Mouse (Mus musculus) thymus, adult 2 months (tissue): Measurements from ENCODE around the gene Armc10. TPM values are rescaled to one million over a fixed set of nuclear protein-coding genes. Genes with fewer than 3 reads are reported as not detected.
A peak's percentile ranks its signal among the peaks of the same experiment; 100 is the strongest.
"Not testable (repeated sequence)": the region's sequence is repeated elsewhere in the genome, so short reads cannot be mapped to it uniquely, and the experiment has no call there.

Experiments
- DNase-seq: peaks from one replicate; pipeline ENCODE4 v3.0.0; 2021
- H3K27ac ChIP-seq: fragments of 200-500 bp; 2 replicates; pipeline ENCODE4 v1.5.1; 2012; ENCODE audit warnings: low read length, control low read depth; ENCODE audit not compliant: control insufficient read depth, insufficient read depth
- H3K27me3 ChIP-seq: fragments of 200-500 bp; 2 replicates; pipeline ENCODE4 v1.6.1; 2012; ENCODE audit warnings: mild to moderate bottlenecking, low read length, moderate library complexity, mixed read lengths; ENCODE audit not compliant: control insufficient read depth, insufficient read depth
- H3K36me3 ChIP-seq: fragments of 200-500 bp; 2 replicates; pipeline ENCODE4 v1.6.1; 2012; ENCODE audit warnings: mild to moderate bottlenecking, low read length, moderate library complexity; ENCODE audit not compliant: control insufficient read depth, insufficient read depth
- H3K4me1 ChIP-seq: fragments of 200-500 bp; replicated peaks from 2 replicates; pipeline ENCODE4 v1.6.1; 2012; ENCODE audit warnings: low read length; ENCODE audit not compliant: control insufficient read depth, insufficient read depth
- H3K4me3 ChIP-seq: fragments of 200-500 bp; 2 replicates; pipeline ENCODE4 v1.5.1; 2012; ENCODE audit warnings: mild to moderate bottlenecking, low read length, control low read depth, moderate library complexity; ENCODE audit not compliant: control insufficient read depth, insufficient read depth
- CTCF ChIP-seq: fragments of 200-500 bp; IDR thresholded peaks from 2 replicates; pipeline ENCODE4 v1.5.1; 2012; ENCODE audit warnings: mild to moderate bottlenecking, control low read depth, low read length, moderate library complexity, borderline replicate concordance; ENCODE audit not compliant: control insufficient read depth, poor library complexity, insufficient read depth; ENCODE audit errors: extremely low read depth
- POLR2A ChIP-seq: fragments of 200-500 bp; IDR thresholded peaks from 2 replicates; pipeline ENCODE4 v1.6.1; 2012; ENCODE audit warnings: mild to moderate bottlenecking, low read length, control low read depth, moderate library complexity; ENCODE audit not compliant: control insufficient read depth, poor library complexity, insufficient read depth; ENCODE audit errors: extremely low read depth
- WGBS: fragments of 180-500 bp; shearing (Covaris S2); methylation state at CpG from one replicate; pipeline ENCODE4 v1.1.7; 2018; 5-methylcytosine and 5-hydroxymethylcytosine counted together
- polyA plus RNA-seq: library from polyadenylated mRNA; depleted of rRNA; stranded (reverse); fragments of >200 nt; gene quantifications from 2 replicates; pipeline ENCODE4 v1.2.3, GENCODE M21; 2012; rRNA removed

The Armc10 gene
- polyA plus RNA-seq, 1 experiment, result 44.6 TPM

DNA sequence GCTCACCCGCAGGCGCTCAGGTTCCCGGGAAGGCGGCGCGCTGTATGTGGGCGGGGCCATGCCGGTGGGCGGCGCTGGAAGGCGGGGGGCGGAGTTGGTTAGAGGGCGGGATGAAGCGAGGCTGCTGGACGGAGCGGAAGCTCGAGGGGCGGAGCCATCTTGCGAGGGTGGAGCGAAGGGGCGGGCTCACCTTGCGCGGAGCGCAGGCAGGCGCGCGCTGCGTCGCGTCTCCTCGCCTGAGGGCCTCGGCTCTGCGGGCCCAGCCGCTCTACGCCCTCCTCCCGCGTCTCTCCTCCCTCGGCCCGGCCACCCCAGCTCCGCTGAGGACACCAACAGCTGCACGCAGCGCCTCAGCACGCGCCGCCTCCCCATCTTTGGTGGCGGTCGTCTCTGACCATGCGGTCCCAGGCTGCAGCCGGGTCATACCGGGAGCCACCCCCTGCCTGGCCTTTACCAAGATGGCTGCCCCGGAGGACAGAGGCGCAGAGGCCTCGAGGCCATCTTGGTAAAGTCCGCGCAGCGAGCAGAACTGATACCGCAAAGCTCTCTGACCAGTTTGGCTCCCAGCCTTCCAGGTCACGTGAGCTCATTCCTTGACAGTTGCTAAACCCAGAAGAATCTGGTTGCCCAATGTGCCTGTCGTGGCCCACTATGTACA is 55.9 kb downstream of the Armc10 start, which contains the start of gene Napepld:
Gene Napepld (minus strand): TSS at position 46 of the 658 bp plus-strand sequence.
- Histone ChIP-seq H3K4me1 (0 out of 2 replicates have a peak, but pooled peaks cover 3% of the 10 kb centered on the region), H3K27ac (no peak within 1 kb of the TSS), H3K27me3 (no peaks in the 10 kb centered on the region), H3K4me3 (peak within 1 kb of the TSS; percentile 74), H3K36me3 (no peaks in the 10 kb centered on the region)
- peak; percentile 99 for DNase-seq
- peak; percentile 41; the same call in 1 of the 2 replicates for TF ChIP-seq CTCF
- TF ChIP-seq POLR2A, result peak; percentile 98
- WGBS, result under 1% methylated on average over 59 of the region's 59 CpGs

DNA sequence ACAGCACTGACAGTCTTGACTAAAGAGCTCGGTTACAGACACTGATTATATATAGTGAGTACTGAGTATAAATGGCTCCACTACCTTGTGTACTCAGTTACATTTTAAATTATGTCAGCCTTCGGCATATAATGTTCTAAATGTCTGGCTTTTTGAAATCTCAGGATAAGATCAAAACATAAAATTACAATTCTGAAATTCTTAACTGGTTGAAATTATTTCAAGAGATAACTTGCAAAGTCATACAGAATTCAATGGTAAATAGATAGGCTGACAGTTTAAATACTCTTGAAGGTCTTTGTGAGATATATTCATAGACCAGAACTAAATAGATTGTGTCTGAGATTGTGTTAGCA is 56.4 kb downstream of the Armc10 start:
- no peak for TF ChIP-seq CTCF
- no peak for TF ChIP-seq POLR2A
- no peaks in the 10 kb centered on the region for H3K36me3 ChIP-seq
- H3K4me1 ChIP-seq, result 0 out of 2 replicates have a peak, but pooled peaks cover 3% of the 10 kb centered on the region
- no peak overlapping the region for H3K27ac ChIP-seq
- peak overlapping the region; percentile 62 for H3K4me3 ChIP-seq
- no peak for DNase-seq
- no peaks in the 10 kb centered on the region for H3K27me3 ChIP-seq
- WGBS, result 75% methylated on average over 2 of the region's 2 CpGs

DNA sequence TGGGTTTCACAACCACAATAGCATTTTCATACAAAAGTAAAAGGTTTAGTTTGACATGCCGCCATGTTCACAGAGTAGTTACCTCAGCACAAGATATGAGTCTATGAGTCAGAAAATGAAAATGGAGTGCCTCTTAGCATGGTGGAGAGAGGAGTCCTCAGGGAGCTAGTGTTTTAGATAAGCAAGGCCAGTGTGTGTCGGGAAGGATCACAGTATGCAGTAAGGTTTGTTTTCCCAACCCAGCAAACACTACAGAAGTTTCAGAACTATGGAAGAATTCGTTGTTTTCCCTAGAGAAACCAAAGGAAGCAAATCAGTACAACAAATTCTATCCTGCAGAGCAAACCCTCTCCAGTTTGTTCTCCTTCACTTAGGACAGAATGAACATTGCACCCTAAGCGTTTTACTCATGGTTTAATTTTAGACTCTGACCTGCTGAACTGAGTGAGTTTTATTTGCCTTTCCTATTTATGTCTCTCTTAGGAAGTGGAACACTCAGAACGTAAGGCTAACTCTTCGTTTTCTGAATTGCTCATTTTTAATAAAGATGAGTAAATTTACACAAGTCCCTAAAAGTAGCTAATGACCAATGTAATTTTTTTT is 57.4 kb downstream of the Armc10 start:
- WGBS, result 93% methylated on average over 6 of the region's 6 CpGs
- TF ChIP-seq CTCF (no peak), POLR2A (no peak)
- Histone ChIP-seq H3K4me1 (0 out of 2 replicates have a peak, but pooled peaks cover 3% of the 10 kb centered on the region), H3K27me3 (no peaks in the 10 kb centered on the region), H3K27ac (no peak overlapping the region), H3K36me3 (no peaks in the 10 kb centered on the region), H3K4me3 (no peak overlapping the region)
- no peak for DNase-seq

DNA sequence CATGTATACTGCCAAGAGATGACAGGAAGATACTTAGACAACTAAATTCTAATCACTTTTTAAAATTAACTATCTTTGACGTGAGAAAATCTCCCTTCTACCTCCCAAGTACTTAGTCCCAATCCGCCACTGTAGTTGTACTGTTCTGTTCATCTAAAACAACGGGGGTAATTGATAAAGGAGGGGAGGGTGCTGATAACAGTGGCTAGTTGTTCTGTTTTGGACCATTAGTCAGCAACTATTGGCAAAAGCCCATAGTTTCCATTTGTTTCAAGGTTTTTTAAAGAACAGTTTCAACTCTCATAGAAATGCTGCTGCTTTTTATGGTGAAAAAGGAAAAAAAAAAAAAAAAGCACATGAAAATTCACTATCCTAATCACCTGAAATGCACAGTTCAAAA is 58.1 kb downstream of the Armc10 start:
- no peak for DNase-seq
- 0 out of 2 replicates have a peak, but pooled peaks cover 3% of the 10 kb centered on the region for H3K4me1 ChIP-seq
- H3K36me3 ChIP-seq, result no peaks in the 10 kb centered on the region
- no peak overlapping the region for H3K27ac ChIP-seq
- H3K27me3 ChIP-seq, result no peaks in the 10 kb centered on the region
- WGBS, result 95% methylated on average over 3 of the region's 3 CpGs
- TF ChIP-seq CTCF, result no peak
- TF ChIP-seq POLR2A, result no peak
- no peak overlapping the region for H3K4me3 ChIP-seq

DNA sequence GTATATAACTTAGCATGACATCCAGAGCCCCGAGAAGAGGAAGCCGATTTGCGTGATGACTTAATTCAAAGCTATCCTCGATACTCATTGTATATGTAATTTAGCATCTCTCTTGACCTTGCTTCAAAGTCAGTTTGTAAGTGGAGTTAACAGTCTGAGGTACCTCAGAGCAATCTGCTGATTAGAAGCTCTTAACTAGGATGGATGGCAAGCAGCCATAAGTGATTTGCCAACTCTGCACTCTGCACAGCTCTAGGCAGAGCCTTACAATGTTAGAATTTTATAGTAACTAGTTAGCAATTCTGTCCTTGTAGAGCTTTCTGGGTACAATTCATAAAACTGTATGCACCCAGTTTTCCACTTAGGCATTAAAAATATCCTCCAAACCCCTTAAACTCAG is 60.9 kb downstream of the Armc10 start:
- H3K27ac ChIP-seq, result no peak overlapping the region

DNA sequence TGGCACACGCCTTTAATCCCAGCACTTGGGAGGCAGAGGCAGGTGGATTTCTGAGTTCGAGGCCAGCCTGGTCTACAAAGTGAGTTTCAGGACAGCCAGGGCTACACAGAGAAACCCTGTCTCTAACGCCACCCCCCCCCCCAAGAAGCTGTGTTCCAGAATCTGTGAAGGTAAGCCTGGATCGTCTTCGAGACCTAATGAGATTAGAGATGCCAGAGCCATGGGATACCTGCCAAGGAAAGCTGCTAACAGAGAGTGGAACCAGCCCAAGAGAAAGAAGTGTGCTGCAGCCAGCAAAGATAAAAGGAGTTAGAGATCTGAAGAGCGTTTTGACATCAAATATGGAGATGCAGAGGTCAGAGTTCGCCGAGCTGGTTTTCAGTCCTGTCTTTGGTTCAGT is 62.4 kb downstream of the Armc10 start:
- H3K27ac ChIP-seq, H3K36me3 ChIP-seq, H3K4me1 ChIP-seq, H3K27me3 ChIP-seq, H3K4me3 ChIP-seq, DNase-seq: not testable (repeated sequence)
- WGBS, result 92% methylated on average over 8 of the region's 8 CpGs

More for the DNA sequence above, 60.9 kb downstream of the Armc10 start:
- Histone ChIP-seq H3K4me3 (no peak overlapping the region), H3K36me3 (no peaks in the 10 kb centered on the region), H3K4me1 (no peaks in the 10 kb centered on the region), H3K27me3 (no peaks in the 10 kb centered on the region)
- TF ChIP-seq CTCF (no peak), POLR2A (no peak)
- no peak for DNase-seq
- 97% methylated on average over 4 of the region's 4 CpGs for WGBS

Other genes with a start within 250 kb of the Armc10 start
- gene Ccdc146, start 221.1 kb upstream of the Armc10 start, polyA plus RNA-seq, result 0.05 TPM in 1 of 2 replicates, not detected in the other
- 1.7 and 1.8 TPM in 2 replicates for gene Fam185a, start 220.9 kb upstream of the Armc10 start, polyA plus RNA-seq
- gene Lrrc17, start 102.3 kb upstream of the Armc10 start, polyA plus RNA-seq, result 1.6 and 2.0 TPM in 2 replicates
- gene Fbxl13, start 179 bp upstream of the Armc10 start, polyA plus RNA-seq, result 0.09 and 0.12 TPM in 2 replicates
- 1.4 and 1.5 TPM in 2 replicates for gene Napepld, start 55.6 kb downstream of the Armc10 start, polyA plus RNA-seq
- 29.3 and 34.0 TPM in 2 replicates for gene Pmpcb, start 91.3 kb downstream of the Armc10 start, polyA plus RNA-seq
- gene Dnajc2, start 139.4 kb downstream of the Armc10 start, polyA plus RNA-seq, result 17.0 and 27.0 TPM in 2 replicates
- gene Psmc2, start 139.5 kb downstream of the Armc10 start, polyA plus RNA-seq, result 25.3 and 27.2 TPM in 2 replicates
- gene Slc26a5, start 219.8 kb downstream of the Armc10 start, polyA plus RNA-seq, result not detected in 2 replicates